Mouse (Mus musculus) liver, postnatal 0 days (tissue): Measurements from ENCODE around the gene Larp1b. TPM values are rescaled to one million over a fixed set of nuclear protein-coding genes. Genes with fewer than 3 reads are reported as not detected.

Experiments
- ATAC-seq: fragments of 200-750 bp; cut with Nextera tagmentation; 2 replicates; pipeline ENCODE4 v1.8.0; 2017; ENCODE audit warnings: mild to moderate bottlenecking, moderate library complexity
- DNase-seq: peaks from one replicate; pipeline ENCODE4 v3.0.0-alpha.2; 2016
- H3K27ac ChIP-seq: fragments of 300-500 bp; sonication (generic); 2 replicates; pipeline ENCODE4 v1.5.1; 2014; ENCODE audit warnings: antibody characterized with exemption, moderate library complexity, mild to moderate bottlenecking, low read depth
- H3K27me3 ChIP-seq: fragments of 300-500 bp; sonication (generic); 2 replicates; pipeline ENCODE4 v1.6.1; 2014; ENCODE audit warnings: low read length, control low read depth, mixed read lengths; ENCODE audit not compliant: insufficient read depth
- H3K36me3 ChIP-seq: fragments of 300-500 bp; sonication (generic); replicated peaks from 2 replicates; pipeline ENCODE4 v1.6.1; 2014; ENCODE audit warnings: mild to moderate bottlenecking, control low read depth, low read length, moderate library complexity, mixed read lengths; ENCODE audit not compliant: insufficient read depth
- H3K4me1 ChIP-seq: fragments of 300-500 bp; sonication (generic); 2 replicates; pipeline ENCODE4 v1.6.1; 2014; ENCODE audit warnings: antibody characterized with exemption, mild to moderate bottlenecking, control low read depth; ENCODE audit not compliant: insufficient read depth
- H3K4me2 ChIP-seq: fragments of 300-500 bp; sonication (generic); 2 replicates; pipeline ENCODE4 v1.6.1; 2014; ENCODE audit warnings: low read depth, mild to moderate bottlenecking, low read length, moderate library complexity, mixed read lengths
- H3K4me3 ChIP-seq: fragments of 300-500 bp; sonication (generic); 2 replicates; pipeline ENCODE4 v1.5.1; 2014; ENCODE audit warnings: low read depth, low read length
- H3K9ac ChIP-seq: fragments of 300-500 bp; sonication (generic); replicated peaks from 2 replicates; pipeline ENCODE4 v1.6.1; 2014; ENCODE audit warnings: mild to moderate bottlenecking, moderate library complexity
- H3K9me3 ChIP-seq: fragments of 300-500 bp; sonication (generic); 2 replicates; pipeline ENCODE4 v1.6.1; 2016; ENCODE audit warnings: mild to moderate bottlenecking, control low read depth, low read length, mixed read lengths
- CTCF ChIP-seq: sonication (generic); IDR thresholded peaks from 2 replicates; pipeline ENCODE4 v1.5.1; 2016; ENCODE audit warnings: antibody characterized with exemption, low read depth
- EP300 ChIP-seq: IDR thresholded peaks from 2 replicates; pipeline ENCODE4 v1.6.1; 2016; ENCODE audit warnings: antibody characterized with exemption, low read depth, mild to moderate bottlenecking
- WGBS: fragments of 180-500 bp; shearing (Covaris S2); extraction: QIAGEN DNeasy Blood & Tissue Kit; methylation state at CpG from one replicate; pipeline ENCODE4 v1.1.7; 2014; ENCODE audit not compliant: insufficient replicate concordance; 5-methylcytosine and 5-hydroxymethylcytosine counted together
- polyA plus RNA-seq: library from polyadenylated mRNA; unstranded; fragments of >200 nt; fragmentation: Nextera tagmentation; extraction: Ambion mirVana; gene quantifications from 2 replicates; pipeline ENCODE4 v1.2.1, GENCODE M21; 2015

Gene Larp1b
- polyA plus RNA-seq, 1 experiment from 2014 or later: 22.3 TPM

DNA sequence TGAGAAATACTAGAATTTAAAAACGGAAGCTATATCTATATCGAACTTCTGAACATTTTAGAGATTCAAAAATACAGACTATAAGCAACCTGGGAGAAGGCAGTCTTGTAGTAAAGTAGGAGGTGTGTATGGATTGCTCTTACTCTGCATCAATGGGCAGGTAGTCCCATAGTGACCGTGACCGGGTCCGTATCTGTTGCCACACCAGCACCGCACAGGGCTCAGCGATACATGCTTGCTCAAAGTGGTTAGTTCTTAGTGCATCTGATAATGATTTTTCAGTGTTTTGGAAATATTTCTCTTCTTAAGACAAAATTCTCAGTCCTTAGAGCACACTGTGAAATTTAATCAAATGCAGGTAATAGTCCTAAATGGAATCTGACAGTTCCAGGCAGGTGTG lies 62.8 kb downstream of the Larp1b start:
- WGBS: 90% methylated on average over 7 of the region's 7 CpGs
- no peak overlapping the region for H3K27ac ChIP-seq
- no peak for DNase-seq
- no peak overlapping the region for H3K4me2 ChIP-seq
- no peaks in the 10 kb centered on the region for H3K9me3 ChIP-seq
- H3K4me3 ChIP-seq: no peak overlapping the region
- TF ChIP-seq CTCF: no peak
- no peak for TF ChIP-seq EP300
- no peak overlapping the region for H3K9ac ChIP-seq
- H3K36me3 ChIP-seq: no peaks in the 10 kb centered on the region
- H3K27me3 ChIP-seq: no peaks in the 10 kb centered on the region
- no peak for ATAC-seq
- H3K4me1 ChIP-seq: peaks cover 5% of the 10 kb centered on the region

DNA sequence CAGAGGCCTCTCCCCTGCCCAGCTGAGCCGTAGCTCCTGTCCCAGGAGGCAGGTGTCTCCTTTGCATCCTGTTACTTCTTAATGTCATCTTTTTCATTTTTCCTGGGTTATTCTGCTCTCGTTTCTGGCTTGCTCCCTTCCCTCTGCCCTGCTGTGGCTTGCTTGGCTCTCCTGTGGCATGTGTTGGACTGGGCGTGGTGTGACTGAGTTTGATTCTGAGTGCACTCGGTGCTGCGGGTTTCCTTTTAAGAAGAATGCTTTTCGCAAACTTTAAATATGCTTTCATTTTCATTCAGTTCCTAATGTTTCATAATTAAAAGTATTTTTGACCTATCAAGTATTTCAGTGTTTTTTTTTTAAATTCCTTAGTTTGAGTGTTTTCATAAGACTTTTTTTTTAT lies 65.3 kb downstream of the Larp1b start:
- Histone ChIP-seq H3K27ac (no peak overlapping the region), H3K27me3 (no peaks in the 10 kb centered on the region), H3K9me3 (no peaks in the 10 kb centered on the region), H3K9ac (no peak overlapping the region), H3K36me3 (no peaks in the 10 kb centered on the region), H3K4me3 (no peak overlapping the region), H3K4me1 (peaks cover 5% of the 10 kb centered on the region), H3K4me2 (no peak overlapping the region)
- ATAC-seq (no peak), DNase-seq (no peak)
- WGBS: 77% methylated on average over 6 of the region's 6 CpGs
- no peak for TF ChIP-seq EP300
- no peak for TF ChIP-seq CTCF

DNA sequence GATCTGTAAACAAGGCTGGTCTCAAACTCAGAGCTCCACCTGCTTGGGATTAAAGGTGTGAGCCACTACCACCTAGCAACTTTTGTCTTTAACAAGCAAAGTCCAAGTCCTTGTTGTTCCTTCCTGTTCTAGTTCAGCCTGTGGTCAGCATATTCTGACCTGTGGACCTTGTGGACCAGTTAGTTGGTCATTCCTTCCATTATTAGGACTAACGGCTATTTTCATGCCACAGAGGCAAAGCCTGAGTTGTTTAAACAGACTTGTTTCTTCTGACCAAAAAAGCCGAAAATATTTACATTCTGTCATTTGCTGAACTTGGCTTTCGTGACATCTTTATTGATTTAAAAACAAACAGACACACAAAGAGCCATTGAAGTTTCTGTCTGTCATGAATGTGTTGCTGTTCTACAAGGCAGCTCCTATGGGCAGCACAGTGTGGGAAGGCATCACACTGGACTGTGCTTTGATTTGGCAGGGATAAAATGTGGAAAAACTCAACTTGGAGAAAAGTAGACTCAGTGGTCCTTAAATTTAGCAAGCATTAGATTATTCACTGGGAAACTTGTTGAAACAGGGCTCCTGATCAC lies 68.5 kb downstream of the Larp1b start:
- Histone ChIP-seq H3K36me3 (no peaks in the 10 kb centered on the region), H3K27me3 (no peaks in the 10 kb centered on the region), H3K27ac (peak overlapping the region; percentile 88), H3K4me2 (no peak overlapping the region), H3K9me3 (no peaks in the 10 kb centered on the region), H3K9ac (no peak overlapping the region), H3K4me1 (0 out of 2 replicates have a peak, but pooled peaks cover 2% of the 10 kb centered on the region), H3K4me3 (no peak overlapping the region)
- TF ChIP-seq CTCF (no peak), EP300 (peak; percentile 65; the same call in 1 of the 2 replicates)
- WGBS: 54% methylated on average over 3 of the region's 3 CpGs
- no peak for DNase-seq
- ATAC-seq: peak; percentile 92

DNA sequence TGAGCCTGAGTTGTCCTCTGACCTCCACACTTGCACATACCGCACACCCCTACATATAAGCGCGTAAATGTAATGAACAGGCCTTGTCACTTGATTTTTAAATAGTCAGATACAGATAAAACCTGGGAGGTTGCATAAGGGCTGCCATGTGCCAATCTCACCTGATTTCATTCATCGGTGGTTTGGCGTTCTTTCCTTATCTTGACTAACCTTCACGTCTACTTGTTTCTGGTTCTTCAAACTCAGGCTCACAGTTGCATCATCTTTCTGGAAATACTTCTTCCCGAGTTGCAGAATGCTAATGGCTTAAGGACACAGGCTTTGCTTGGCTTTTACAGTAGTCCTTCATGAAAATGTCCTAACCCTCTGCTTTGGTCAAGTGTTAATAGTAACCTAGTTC lies 71.1 kb downstream of the Larp1b start:
- TF ChIP-seq EP300 (no peak), CTCF (no peak)
- Histone ChIP-seq H3K36me3 (no peaks in the 10 kb centered on the region), H3K9ac (no peak overlapping the region), H3K4me3 (no peak overlapping the region), H3K9me3 (no peaks in the 10 kb centered on the region), H3K4me1 (0 out of 2 replicates have a peak, but pooled peaks cover 2% of the 10 kb centered on the region), H3K27me3 (no peaks in the 10 kb centered on the region), H3K27ac (no peak overlapping the region), H3K4me2 (no peak overlapping the region)
- DNase-seq: no peak
- WGBS: 71% methylated on average over 7 of the region's 7 CpGs
- ATAC-seq: no peak

GRCm38 (mm10) chr3:41021980-41022379 lies 72.4 kb downstream of the Larp1b start:
- DNase-seq (no peak), ATAC-seq (no peak)
- no peak for TF ChIP-seq EP300
- TF ChIP-seq CTCF: no peak
- no peaks in the 10 kb centered on the region for H3K27me3 ChIP-seq
- H3K36me3 ChIP-seq: no peaks in the 10 kb centered on the region
- H3K9me3 ChIP-seq: no peaks in the 10 kb centered on the region
- no peak overlapping the region for H3K4me3 ChIP-seq
- WGBS: 74% methylated on average over 6 of the region's 6 CpGs
- no peak overlapping the region for H3K4me2 ChIP-seq
- no peak overlapping the region for H3K9ac ChIP-seq
- 0 out of 2 replicates have a peak, but pooled peaks cover 2% of the 10 kb centered on the region for H3K4me1 ChIP-seq
- no peak overlapping the region for H3K27ac ChIP-seq

DNA sequence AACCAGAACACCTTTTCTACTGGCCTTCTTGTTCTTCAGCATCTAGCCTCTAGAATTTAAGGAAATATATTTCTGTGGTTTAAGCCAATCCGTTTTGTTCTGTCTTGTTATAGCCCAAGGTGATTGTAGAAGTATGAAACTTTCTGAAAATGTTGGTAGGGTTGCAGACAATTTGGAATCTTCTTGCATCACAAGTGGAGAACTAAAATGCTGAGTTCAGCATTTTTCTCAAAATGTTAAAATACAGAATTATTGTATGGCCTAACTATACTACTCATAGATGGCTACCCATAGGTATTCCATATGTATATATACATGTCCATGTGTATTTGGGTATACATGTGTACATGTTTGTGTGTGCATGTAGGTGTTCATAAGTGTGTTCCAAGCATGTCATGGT lies 81.1 kb downstream of the Larp1b start:
- H3K27me3 ChIP-seq: no peaks in the 10 kb centered on the region
- no peak overlapping the region for H3K4me2 ChIP-seq
- no peaks in the 10 kb centered on the region for H3K9me3 ChIP-seq
- ATAC-seq (no peak), DNase-seq (no peak)
- H3K36me3 ChIP-seq: no peaks in the 10 kb centered on the region
- H3K27ac ChIP-seq: no peak overlapping the region
- H3K4me1 ChIP-seq: no peaks in the 10 kb centered on the region; the same call in 1 of the 2 replicates
- TF ChIP-seq CTCF (no peak), EP300 (no peak)
- no peak overlapping the region for H3K9ac ChIP-seq
- whole genome bisulfite sequencing: 68% methylated on average over 1 of the region's 1 CpGs
- H3K4me3 ChIP-seq: no peak overlapping the region
